Mouse (Mus musculus): ENCODE data around the gene Mink1. TPM values are rescaled to one million over a fixed set of nuclear protein-coding genes. Genes with fewer than 3 reads are reported as not detected.

Gene Mink1
- total RNA-seq, 1 experiment, result 23.0 TPM

- in situ Hi-C loops (cut with MboI; ENCODE audit: low sequenced_read_pairs in 2 of 2, unreplicated experiment in 2 of 2), result loop anchor here in 1 of 2 experiments (5.0 kb wide), 1 partner anchor 93 kb away; the partner anchor contains the start of genes 4930544D05Rik and Chrne
- Histone ChIP-seq H3K4me1 (ENCODE audit: control insufficient read depth in 2 of 2, insufficient read depth in 2 of 2, low read length in 2 of 2, poor library complexity in 1 of 2) (peaks cover 0 to 7% of the 10 kb centered on the region in 2 experiments; a peak in 2 of 4 replicates), H3K9ac (ENCODE audit: insufficient read depth, low read depth, low read length, poor library complexity, severe bottlenecking) (no peak overlapping the region), H3K27ac (ENCODE audit: insufficient read depth, low read depth, low read length, poor library complexity, severe bottlenecking) (no peak overlapping the region), H3K9me3 (ENCODE audit: control insufficient read depth, insufficient read depth, low read depth, low read length) (no peaks in the 10 kb centered on the region), H3K36me3 (ENCODE audit: control insufficient read depth, insufficient read depth, low read length, poor library complexity, severe bottlenecking) (peaks cover 20% of the 10 kb centered on the region), H3K4me3 (ENCODE audit: insufficient read depth in 1 of 2, low read depth in 1 of 2, low read length in 2 of 2, poor library complexity in 1 of 2, severe bottlenecking in 1 of 2) (peak overlapping the region; percentile 38 to 89; a peak in 3 of 4 replicates)
- TF ChIP-seq CHD2 (IDR thresholded peaks at IDR 0.05; ENCODE audit: low read depth, low read length) (no peak), ZC3H11A (IDR thresholded peaks at IDR 0.05; ENCODE audit: borderline replicate concordance, low read depth, low read length) (no peak), HCFC1 (IDR thresholded peaks at IDR 0.05; ENCODE audit: borderline replicate concordance, insufficient read depth, low read length) (no peak), ZNF384 (IDR thresholded peaks at IDR 0.05; ENCODE audit: low read depth, low read length) (no peak), MAFK (IDR thresholded peaks at IDR 0.05; ENCODE audit: insufficient read depth, low read depth, low read length) (no peak)
- no peak for DNase-seq (ENCODE audit: low read depth, low spot score)
Measured at GRCm38 (mm10) chr11:70524782-70525181, 37.9 kb upstream of the Mink1 start.

GRCm38 (mm10) chr11:70525184-70525678 is 37.5 kb upstream of the Mink1 start, which contains the start of gene Psmb6:
Gene Psmb6 (plus strand): TSS chr11:70525367.
- TF ChIP-seq MAFK (IDR thresholded peaks at IDR 0.05; ENCODE audit: insufficient read depth, low read depth, low read length), result peak; percentile 68
- no peak for TF ChIP-seq CHD2 (IDR thresholded peaks at IDR 0.05; ENCODE audit: low read depth, low read length)
- peak; percentile 85 for TF ChIP-seq HCFC1 (IDR thresholded peaks at IDR 0.05; ENCODE audit: borderline replicate concordance, insufficient read depth, low read length)
- TF ChIP-seq ZC3H11A (IDR thresholded peaks at IDR 0.05; ENCODE audit: borderline replicate concordance, low read depth, low read length), result no peak
- peak; percentile 100 for TF ChIP-seq ZNF384 (IDR thresholded peaks at IDR 0.05; ENCODE audit: low read depth, low read length)
- Histone ChIP-seq H3K9ac (ENCODE audit: insufficient read depth, low read depth, low read length, poor library complexity, severe bottlenecking) (peak within 1 kb of the TSS; percentile 99), H3K36me3 (ENCODE audit: control insufficient read depth, insufficient read depth, low read length, poor library complexity, severe bottlenecking) (peaks cover 20% of the 10 kb centered on the region), H3K4me3 (ENCODE audit: insufficient read depth in 1 of 2, low read depth in 1 of 2, low read length in 2 of 2, poor library complexity in 1 of 2, severe bottlenecking in 1 of 2) (peak within 1 kb of the TSS; percentile 89 to 99), H3K4me1 (ENCODE audit: control insufficient read depth in 2 of 2, insufficient read depth in 2 of 2, low read length in 2 of 2, poor library complexity in 1 of 2) (peaks cover 0 to 6% of the 10 kb centered on the region in 2 experiments; a peak in 2 of 4 replicates), H3K27ac (ENCODE audit: insufficient read depth, low read depth, low read length, poor library complexity, severe bottlenecking) (peak within 1 kb of the TSS; percentile 72), H3K9me3 (ENCODE audit: control insufficient read depth, insufficient read depth, low read depth, low read length) (no peaks in the 10 kb centered on the region)
- DNase-seq (ENCODE audit: low read depth, low spot score), result peak; percentile 91
- in situ Hi-C loops (cut with MboI; ENCODE audit: low sequenced_read_pairs in 2 of 2, unreplicated experiment in 2 of 2), result loop anchor here in 1 of 2 experiments (5.0 kb wide), 1 partner anchor 92 kb away; the partner anchor contains the start of genes 4930544D05Rik and Chrne

- peak overlapping the region; percentile 72; the same call in 1 of the 2 replicates for H3K27ac ChIP-seq (ENCODE audit: insufficient read depth, low read depth, low read length, poor library complexity, severe bottlenecking)
- H3K9ac ChIP-seq (ENCODE audit: insufficient read depth, low read depth, low read length, poor library complexity, severe bottlenecking), result peak overlapping the region; percentile 99
- peaks cover 0 to 6% of the 10 kb centered on the region in 2 experiments; a peak in 2 of 4 replicates for H3K4me1 ChIP-seq (ENCODE audit: control insufficient read depth in 2 of 2, insufficient read depth in 2 of 2, low read length in 2 of 2, poor library complexity in 1 of 2)
- no peak for DNase-seq (ENCODE audit: low read depth, low spot score)
- peak overlapping the region; percentile 89 to 99 for H3K4me3 ChIP-seq (ENCODE audit: insufficient read depth in 1 of 2, low read depth in 1 of 2, low read length in 2 of 2, poor library complexity in 1 of 2, severe bottlenecking in 1 of 2)
- H3K36me3 ChIP-seq (ENCODE audit: control insufficient read depth, insufficient read depth, low read length, poor library complexity, severe bottlenecking), result peaks cover 20% of the 10 kb centered on the region
- H3K9me3 ChIP-seq (ENCODE audit: control insufficient read depth, insufficient read depth, low read depth, low read length), result no peaks in the 10 kb centered on the region
- in situ Hi-C loops (cut with MboI; ENCODE audit: low sequenced_read_pairs in 2 of 2, unreplicated experiment in 2 of 2), result loop anchor here in 1 of 2 experiments (5.0 kb wide), 1 partner anchor 92 kb away; the partner anchor contains the start of genes 4930544D05Rik and Chrne
- TF ChIP-seq HCFC1 (IDR thresholded peaks at IDR 0.05; ENCODE audit: borderline replicate concordance, insufficient read depth, low read length), result no peak
- no peak for TF ChIP-seq ZNF384 (IDR thresholded peaks at IDR 0.05; ENCODE audit: low read depth, low read length)
- no peak for TF ChIP-seq ZC3H11A (IDR thresholded peaks at IDR 0.05; ENCODE audit: borderline replicate concordance, low read depth, low read length)
- no peak for TF ChIP-seq CHD2 (IDR thresholded peaks at IDR 0.05; ENCODE audit: low read depth, low read length)
- no peak for TF ChIP-seq MAFK (IDR thresholded peaks at IDR 0.05; ENCODE audit: insufficient read depth, low read depth, low read length)
Measured at GRCm38 (mm10) chr11:70525726-70526125, 37.0 kb upstream of the Mink1 start.

GRCm38 (mm10) chr11:70526211-70526610 is 36.5 kb upstream of the Mink1 start:
- peaks cover 0 to 6% of the 10 kb centered on the region in 2 experiments; a peak in 2 of 4 replicates for H3K4me1 ChIP-seq (ENCODE audit: control insufficient read depth in 2 of 2, insufficient read depth in 2 of 2, low read length in 2 of 2, poor library complexity in 1 of 2)
- peaks cover 20% of the 10 kb centered on the region for H3K36me3 ChIP-seq (ENCODE audit: control insufficient read depth, insufficient read depth, low read length, poor library complexity, severe bottlenecking)
- DNase-seq (ENCODE audit: low read depth, low spot score), result no peak
- peak overlapping the region; percentile 89 to 99 for H3K4me3 ChIP-seq (ENCODE audit: insufficient read depth in 1 of 2, low read depth in 1 of 2, low read length in 2 of 2, poor library complexity in 1 of 2, severe bottlenecking in 1 of 2)
- H3K9ac ChIP-seq (ENCODE audit: insufficient read depth, low read depth, low read length, poor library complexity, severe bottlenecking), result peak overlapping the region; percentile 99; the same call in 1 of the 2 replicates
- TF ChIP-seq ZC3H11A (IDR thresholded peaks at IDR 0.05; ENCODE audit: borderline replicate concordance, low read depth, low read length), result no peak
- TF ChIP-seq HCFC1 (IDR thresholded peaks at IDR 0.05; ENCODE audit: borderline replicate concordance, insufficient read depth, low read length), result no peak
- TF ChIP-seq ZNF384 (IDR thresholded peaks at IDR 0.05; ENCODE audit: low read depth, low read length), result no peak
- no peak for TF ChIP-seq MAFK (IDR thresholded peaks at IDR 0.05; ENCODE audit: insufficient read depth, low read depth, low read length)
- TF ChIP-seq CHD2 (IDR thresholded peaks at IDR 0.05; ENCODE audit: low read depth, low read length), result no peak
- no peaks in the 10 kb centered on the region for H3K9me3 ChIP-seq (ENCODE audit: control insufficient read depth, insufficient read depth, low read depth, low read length)
- in situ Hi-C loops (cut with MboI; ENCODE audit: low sequenced_read_pairs in 2 of 2, unreplicated experiment in 2 of 2), result loop anchor here in 1 of 2 experiments (5.0 kb wide), 1 partner anchor 91 kb away; the partner anchor contains the start of genes 4930544D05Rik and Chrne
- no peak overlapping the region for H3K27ac ChIP-seq (ENCODE audit: insufficient read depth, low read depth, low read length, poor library complexity, severe bottlenecking)

Data from ES-E14 (cell line).